Mouse (Mus musculus) layer of hippocampus, adult 18-20 months (tissue): Measurements from ENCODE around the gene Tenm4. TPM values are rescaled to one million over a fixed set of nuclear protein-coding genes. Genes with fewer than 3 reads are reported as not detected.
A peak's percentile ranks its signal among the peaks of the same experiment; 100 is the strongest.

Experiments
- DNase-seq, 2 experiments: peaks; one replicate each; pipeline ENCODE4 v3.0.0; 2022; ENCODE audit warnings: low spot score in 2 of 2
- long read RNA-seq: library from polyadenylated mRNA; stranded (forward); transcript quantifications from one replicate; pipeline ENCODE4 v2.0.0, GENCODE M21; 2021
- total RNA-seq, 2 experiments: library from RNA; stranded (reverse); gene quantifications; 2 replicates each; pipeline ENCODE4 v1.2.3; 2021

Gene Tenm4
- 100 to 1,000 TPM; 107 to 108 TPM for total RNA-seq
- long read RNA-seq, partial matches to known transcripts, result 19 of 26 reads
- long read RNA-seq, other reads (novel, unspliced or antisense), result 6 of 26 reads

GRCm38 (mm10) chr7:96170924-96171595 lies at the start of gene Tenm4:
Gene Tenm4 (plus strand): TSS chr7:96171246.
- no peak for DNase-seq

DNA sequence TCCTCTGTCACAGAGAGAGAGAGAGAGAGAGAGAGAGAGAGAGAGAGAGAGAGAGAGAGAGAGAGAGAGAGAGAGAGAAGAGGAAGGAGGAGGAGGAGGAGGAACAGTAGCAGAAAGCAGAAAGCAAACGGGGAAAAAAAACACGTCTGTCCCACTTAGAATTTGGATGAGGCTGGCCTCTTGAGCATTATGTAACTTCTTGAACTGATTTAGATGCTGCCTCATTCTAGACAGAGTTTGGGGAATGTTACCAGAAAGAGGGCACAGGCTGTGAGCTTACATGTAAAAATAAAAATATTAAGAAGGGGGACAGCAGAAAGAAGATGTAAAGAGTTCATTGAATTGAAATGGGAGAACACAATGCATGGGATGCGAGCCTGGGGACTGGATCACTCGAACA lies 40.3 kb upstream of the Tenm4 start:
- no peak for DNase-seq

DNA sequence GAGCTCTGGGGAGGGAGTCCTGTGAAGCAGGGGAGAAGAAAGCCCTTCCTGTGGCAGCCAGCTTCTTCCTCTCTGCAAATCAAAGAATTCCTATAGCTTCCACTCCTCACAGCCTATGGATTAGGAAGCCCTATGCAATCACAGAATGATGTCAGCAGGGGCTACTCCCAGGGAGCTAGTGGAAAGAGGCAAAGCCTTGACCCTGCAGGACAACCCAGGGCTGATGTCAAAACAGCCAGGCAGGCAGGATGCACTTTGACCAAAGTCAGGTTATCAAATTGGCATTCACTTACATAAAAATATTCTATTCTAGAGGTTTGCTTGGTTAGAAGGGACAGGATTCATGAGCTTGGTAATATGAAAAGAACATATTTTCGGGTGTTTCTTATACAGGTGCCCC lies 39.9 kb upstream of the Tenm4 start:
- no peak for DNase-seq

GRCm38 (mm10) chr7:96136497-96136961 lies 34.5 kb upstream of the Tenm4 start:
- DNase-seq, result no peak

DNA sequence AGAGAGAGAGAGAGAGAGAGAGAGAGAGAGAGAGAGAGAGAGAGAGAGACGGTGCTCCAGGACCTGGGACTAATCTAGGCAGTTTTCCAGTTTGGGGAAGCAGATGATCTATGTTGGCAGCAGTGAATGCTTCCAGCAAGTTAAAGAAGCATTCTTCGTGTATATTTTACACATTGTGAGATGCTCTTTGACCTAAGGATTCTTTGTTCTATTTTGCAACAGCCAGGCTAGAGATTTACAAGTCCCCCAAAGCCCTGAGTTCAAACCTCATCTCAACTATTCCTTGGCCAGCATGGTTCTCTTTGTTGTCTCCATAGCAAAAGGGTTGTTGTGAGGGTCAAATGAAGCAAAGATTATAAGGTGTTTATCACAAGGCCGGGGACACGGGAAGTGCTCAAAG lies 29.2 kb upstream of the Tenm4 start:
- no peak for DNase-seq

- DNase-seq, result peak in 1 of 2 experiments; percentile 20
Observed at GRCm38 (mm10) chr7:96142973-96143596, 28.0 kb upstream of the Tenm4 start.

DNA sequence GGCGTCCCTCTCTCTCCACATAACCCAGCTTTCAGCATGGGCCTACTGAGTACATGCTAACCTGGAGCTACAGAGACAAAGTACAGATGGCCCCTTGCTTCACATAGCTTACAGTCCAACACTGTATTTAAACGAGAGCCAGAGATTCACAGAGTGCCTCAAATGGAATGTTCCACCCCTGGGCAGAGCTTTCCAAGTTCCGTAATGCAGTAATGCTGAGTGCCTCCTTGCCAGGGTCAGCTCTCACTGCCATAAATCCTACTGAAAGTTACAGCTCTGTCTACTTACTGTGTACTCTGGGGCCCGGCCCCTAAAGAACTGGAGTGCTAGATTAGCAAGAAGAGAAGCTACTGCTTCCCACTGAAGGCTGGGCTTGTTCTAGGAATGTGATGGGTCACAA lies 23.6 kb upstream of the Tenm4 start:
- DNase-seq, result no peak

DNA sequence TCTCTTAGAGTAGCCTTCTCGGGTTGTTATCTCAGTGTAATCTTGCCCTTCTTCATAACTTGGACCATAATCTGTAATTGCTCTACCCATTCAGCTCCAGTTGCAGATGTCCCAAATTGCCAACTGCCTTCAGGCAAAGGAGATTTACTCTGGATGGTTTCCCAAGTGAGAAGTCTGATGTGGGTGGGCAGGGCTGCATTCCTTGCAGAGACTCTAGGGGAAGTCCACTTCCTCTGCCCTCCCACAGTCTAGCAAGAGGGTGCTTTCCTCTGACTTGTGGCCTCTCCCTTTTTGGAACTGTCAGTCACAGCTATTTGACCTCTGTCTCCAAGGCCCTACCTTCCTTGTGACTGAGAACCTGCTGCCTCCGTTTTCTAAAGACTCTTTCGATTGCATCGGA lies 22.9 kb upstream of the Tenm4 start:
- no peak for DNase-seq

GRCm38 (mm10) chr7:96151277-96151676 lies 19.8 kb upstream of the Tenm4 start:
- DNase-seq, result peak in 1 of 2 experiments; percentile 74

DNA sequence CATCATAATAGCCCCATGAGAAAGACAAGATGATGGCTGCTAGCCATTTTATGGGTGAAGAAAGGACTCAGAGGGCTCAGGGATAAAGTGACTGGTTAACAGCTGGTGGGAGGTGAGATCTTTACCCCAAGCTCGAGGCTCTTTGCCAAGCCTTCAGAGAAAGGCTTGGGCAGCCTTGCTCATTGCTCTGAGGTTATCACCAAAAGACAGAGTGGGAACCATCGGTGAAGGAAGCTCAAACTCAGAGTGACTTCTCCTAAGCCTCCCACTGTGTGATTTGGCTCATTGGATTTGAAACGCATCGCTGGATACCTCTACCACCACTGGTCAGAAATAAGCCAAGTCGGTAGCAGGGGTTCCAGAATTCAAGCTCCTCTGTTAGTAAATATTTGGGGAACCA lies 19.1 kb upstream of the Tenm4 start:
- no peak for DNase-seq

- no peak for DNase-seq
Observed at GRCm38 (mm10) chr7:96152431-96152830, 18.6 kb upstream of the Tenm4 start.

GRCm38 (mm10) chr7:96152924-96153359 lies 18.1 kb upstream of the Tenm4 start:
- no peak for DNase-seq

DNA sequence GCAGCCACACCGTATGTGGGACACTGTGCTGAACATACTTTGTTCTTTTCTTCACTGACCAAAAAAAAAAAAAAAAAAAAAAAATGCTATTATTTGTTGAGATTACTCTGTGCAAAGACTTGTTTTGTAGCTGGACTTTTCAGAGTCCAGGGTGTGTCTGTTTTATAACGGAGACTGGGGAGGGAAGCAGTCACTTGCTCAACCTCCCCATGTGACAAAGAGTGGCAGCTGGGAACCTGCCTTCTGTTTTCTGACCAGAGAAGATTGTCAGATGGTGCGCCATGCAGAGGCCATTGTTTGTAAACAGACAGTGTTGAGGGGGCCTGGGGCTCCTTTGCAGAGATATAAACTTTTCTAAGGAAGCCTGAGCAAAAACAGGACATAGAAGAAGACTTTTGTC lies 17.0 kb upstream of the Tenm4 start:
- DNase-seq, result no peak

DNA sequence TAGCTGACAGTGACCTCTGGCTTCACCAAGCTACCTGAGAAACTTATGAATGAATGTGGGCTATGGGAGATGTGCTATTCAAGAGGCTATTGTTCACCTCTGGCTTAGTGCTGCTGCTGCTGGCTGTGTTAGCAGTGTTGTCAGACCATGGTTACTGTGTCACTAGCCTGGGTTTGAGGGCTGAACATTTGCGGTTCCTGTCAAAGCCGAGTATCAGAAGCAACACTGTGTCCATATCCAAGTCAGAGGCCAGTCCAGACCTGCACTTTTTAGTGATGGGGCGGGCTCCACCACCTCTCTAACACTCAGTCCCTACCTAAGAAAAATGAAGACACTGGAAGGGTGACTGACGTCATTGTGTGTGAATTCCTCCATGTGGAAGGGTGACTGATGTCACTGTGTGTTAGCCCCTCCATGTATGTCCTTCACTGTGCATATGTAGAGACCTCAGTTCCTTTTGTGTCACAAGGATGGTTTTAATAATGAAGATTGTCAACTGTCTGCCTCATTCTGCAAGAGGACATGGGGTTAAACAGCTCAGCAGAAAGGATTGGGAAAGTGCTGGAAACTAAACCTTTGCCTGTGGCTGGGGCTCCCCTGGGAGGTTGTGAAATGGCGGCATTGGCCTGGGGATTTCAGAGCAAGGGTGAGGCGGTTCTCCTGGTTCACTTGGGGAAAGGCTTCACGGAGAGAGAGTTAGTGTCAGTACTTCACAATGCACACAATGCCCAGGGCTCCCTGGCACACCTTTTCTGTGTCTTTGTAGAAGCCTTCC lies 14.4 kb upstream of the Tenm4 start:
- DNase-seq, result no peak

- no peak for DNase-seq
Observed at GRCm38 (mm10) chr7:96164141-96164540, 6.9 kb upstream of the Tenm4 start.

- DNase-seq, result no peak
Observed at GRCm38 (mm10) chr7:96168921-96169320, 2.1 kb upstream of the Tenm4 start.

DNA sequence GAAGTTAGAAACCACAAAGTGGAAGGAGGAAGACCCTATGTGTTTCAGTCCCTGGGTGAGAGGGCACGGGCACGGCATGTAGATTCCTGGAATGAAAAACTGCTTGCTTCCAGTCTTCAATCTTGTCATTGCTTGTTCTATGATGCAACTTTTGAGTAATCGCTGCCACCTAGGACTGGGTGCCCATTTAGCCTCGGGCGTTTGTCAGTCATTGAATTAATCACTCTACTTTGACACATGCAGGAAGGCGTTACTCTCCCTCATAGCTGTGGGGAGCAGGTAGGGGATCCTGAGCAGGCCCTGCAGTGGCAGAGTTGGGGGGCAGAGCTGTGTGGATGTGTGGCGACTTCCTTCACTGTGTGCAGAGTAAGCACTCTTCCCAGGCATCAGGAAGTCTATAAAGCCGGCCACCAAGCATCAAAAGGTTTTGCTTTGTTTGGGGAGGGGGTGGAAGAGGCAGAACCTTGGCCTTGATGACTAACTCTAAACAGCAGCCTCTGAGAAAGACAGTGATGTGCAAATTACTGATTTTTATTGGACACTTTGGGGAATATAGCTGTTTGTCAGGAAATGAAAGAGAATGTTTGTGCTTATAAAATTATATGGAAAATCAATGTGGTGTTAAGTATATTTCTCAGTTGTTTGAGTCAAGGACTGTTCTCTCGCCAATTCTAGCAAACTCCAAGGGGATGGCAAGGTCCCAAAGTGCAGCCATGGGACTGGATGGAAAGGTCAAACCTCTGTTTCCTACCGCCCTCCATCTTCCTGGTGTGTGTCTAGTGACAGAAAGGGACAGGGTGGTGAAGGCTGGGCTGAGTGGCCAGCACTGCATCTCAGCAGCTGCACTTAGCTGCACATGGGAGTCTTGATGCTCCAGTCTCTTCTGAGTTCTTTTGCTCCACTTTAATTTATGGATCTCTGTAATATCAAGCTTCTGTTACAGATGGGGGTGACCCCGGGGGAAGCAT lies 834 bp downstream of the Tenm4 start:
- DNase-seq, result no peak

GRCm38 (mm10) chr7:96176781-96177180 lies 5.7 kb downstream of the Tenm4 start:
- DNase-seq, result no peak

GRCm38 (mm10) chr7:96181751-96182150 lies 10.7 kb downstream of the Tenm4 start:
- no peak for DNase-seq

- no peak for DNase-seq
Observed at GRCm38 (mm10) chr7:96183195-96183594, 12.1 kb downstream of the Tenm4 start.

DNA sequence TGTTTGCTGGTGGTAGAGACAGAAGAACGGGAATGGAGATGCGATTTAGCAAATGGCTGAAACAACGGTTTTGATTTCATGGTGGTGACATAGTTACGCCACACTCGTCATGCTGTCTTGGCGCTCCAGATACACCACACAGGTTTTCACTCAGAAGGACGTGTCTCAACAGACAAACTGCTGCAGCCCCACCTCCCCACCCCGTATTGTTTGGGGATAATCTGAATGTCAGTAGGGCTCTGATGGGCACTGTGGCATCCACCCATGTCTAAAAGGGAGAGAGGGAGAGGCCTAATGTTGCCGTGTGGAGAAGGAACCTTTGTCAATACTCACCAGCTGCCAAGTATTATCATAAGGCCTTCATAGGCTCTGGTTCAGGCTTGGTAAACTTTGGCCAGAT lies 14.4 kb downstream of the Tenm4 start:
- no peak for DNase-seq
